Mouse (Mus musculus): ENCODE measurements around the gene Guf1. TPM values are rescaled to one million over a fixed set of nuclear protein-coding genes. Genes with fewer than 3 reads are reported as not detected.

The Guf1 gene
- polyA plus RNA-seq, 1 experiment = 32.2 TPM

GRCm38 (mm10) chr5:69523944-69524343 is 32.8 kb upstream of the Guf1 start:
- H3K36me3 ChIP-seq (ENCODE audit: control insufficient read depth, insufficient read depth, low read length, poor library complexity, severe bottlenecking) = no peaks in the 10 kb centered on the region
- TF ChIP-seq POLR2A (IDR thresholded peaks at IDR 0.05; ENCODE audit: insufficient read depth, low read length) (no peak), EP300 (IDR thresholded peaks at IDR 0.05; ENCODE audit: insufficient read depth, low read depth, low read length) (no peak), CTCF (IDR thresholded peaks at IDR 0.05; ENCODE audit: low read depth, low read length) (no peak)
- no peaks in the 10 kb centered on the region for H3K27me3 ChIP-seq (ENCODE audit: control insufficient read depth, insufficient read depth, low read length, poor library complexity, severe bottlenecking)
- H3K4me3 ChIP-seq (ENCODE audit: low read depth, low read length) = no peak overlapping the region
- no peaks in the 10 kb centered on the region for H3K9me3 ChIP-seq (replicated peaks; ENCODE audit: control insufficient read depth, insufficient read depth, low read length, poor library complexity, severe bottlenecking)
- no peaks in the 10 kb centered on the region for H3K4me1 ChIP-seq (ENCODE audit: control insufficient read depth, insufficient read depth, low read length)
- no peak overlapping the region for H3K27ac ChIP-seq (ENCODE audit: insufficient read depth, low read length)
- no peak overlapping the region for H3K9ac ChIP-seq (ENCODE audit: low read depth, poor library complexity, severe bottlenecking)

GRCm38 (mm10) chr5:69541680-69542079 is 15.0 kb upstream of the Guf1 start:
- H3K27me3 ChIP-seq (ENCODE audit: control insufficient read depth, insufficient read depth, low read length, poor library complexity, severe bottlenecking) = no peaks in the 10 kb centered on the region
- no peak overlapping the region for H3K9ac ChIP-seq (ENCODE audit: low read depth, poor library complexity, severe bottlenecking)
- H3K36me3 ChIP-seq (ENCODE audit: control insufficient read depth, insufficient read depth, low read length, poor library complexity, severe bottlenecking) = no peaks in the 10 kb centered on the region
- no peak for TF ChIP-seq CTCF (IDR thresholded peaks at IDR 0.05; ENCODE audit: low read depth, low read length)
- TF ChIP-seq EP300 (IDR thresholded peaks at IDR 0.05; ENCODE audit: insufficient read depth, low read depth, low read length) = no peak
- TF ChIP-seq POLR2A (IDR thresholded peaks at IDR 0.05; ENCODE audit: insufficient read depth, low read length) = no peak
- no peaks in the 10 kb centered on the region for H3K9me3 ChIP-seq (replicated peaks; ENCODE audit: control insufficient read depth, insufficient read depth, low read length, poor library complexity, severe bottlenecking)
- H3K27ac ChIP-seq (ENCODE audit: insufficient read depth, low read length) = no peak overlapping the region
- no peak overlapping the region for H3K4me3 ChIP-seq (ENCODE audit: low read depth, low read length)
- no peaks in the 10 kb centered on the region for H3K4me1 ChIP-seq (ENCODE audit: control insufficient read depth, insufficient read depth, low read length)

GRCm38 (mm10) chr5:69542489-69542888 is 14.2 kb upstream of the Guf1 start, which contains the start of gene Yipf7:
Gene Yipf7, minus strand, starts transcription at chr5:69542648.
- Histone ChIP-seq H3K9ac (ENCODE audit: low read depth, poor library complexity, severe bottlenecking) (no peak within 1 kb of the TSS), H3K9me3 (replicated peaks; ENCODE audit: control insufficient read depth, insufficient read depth, low read length, poor library complexity, severe bottlenecking) (no peaks in the 10 kb centered on the region), H3K4me3 (ENCODE audit: low read depth, low read length) (no peak within 1 kb of the TSS), H3K27ac (ENCODE audit: insufficient read depth, low read length) (no peak within 1 kb of the TSS), H3K36me3 (ENCODE audit: control insufficient read depth, insufficient read depth, low read length, poor library complexity, severe bottlenecking) (no peaks in the 10 kb centered on the region), H3K4me1 (ENCODE audit: control insufficient read depth, insufficient read depth, low read length) (no peaks in the 10 kb centered on the region), H3K27me3 (ENCODE audit: control insufficient read depth, insufficient read depth, low read length, poor library complexity, severe bottlenecking) (no peaks in the 10 kb centered on the region)
- TF ChIP-seq POLR2A (IDR thresholded peaks at IDR 0.05; ENCODE audit: insufficient read depth, low read length) = no peak
- no peak for TF ChIP-seq CTCF (IDR thresholded peaks at IDR 0.05; ENCODE audit: low read depth, low read length)

GRCm38 (mm10) chr5:69557404-69557935 is 747 bp downstream of the Guf1 start:
- Histone ChIP-seq H3K9me3 (replicated peaks; ENCODE audit: control insufficient read depth, insufficient read depth, low read length, poor library complexity, severe bottlenecking) (no peaks in the 10 kb centered on the region), H3K4me3 (ENCODE audit: low read depth, low read length) (peak overlapping the region; percentile 85), H3K27ac (ENCODE audit: insufficient read depth, low read length) (no peak overlapping the region), H3K9ac (ENCODE audit: low read depth, poor library complexity, severe bottlenecking) (peak overlapping the region; percentile 76), H3K4me1 (ENCODE audit: control insufficient read depth, insufficient read depth, low read length) (no peaks in the 10 kb centered on the region), H3K36me3 (ENCODE audit: control insufficient read depth, insufficient read depth, low read length, poor library complexity, severe bottlenecking) (peaks cover 13% of the 10 kb centered on the region), H3K27me3 (ENCODE audit: control insufficient read depth, insufficient read depth, low read length, poor library complexity, severe bottlenecking) (no peaks in the 10 kb centered on the region)
- TF ChIP-seq POLR2A (IDR thresholded peaks at IDR 0.05; ENCODE audit: insufficient read depth, low read length) = no peak
- TF ChIP-seq CTCF (IDR thresholded peaks at IDR 0.05; ENCODE audit: low read depth, low read length) = no peak
- TF ChIP-seq EP300 (IDR thresholded peaks at IDR 0.05; ENCODE audit: insufficient read depth, low read depth, low read length) = no peak

DNA sequence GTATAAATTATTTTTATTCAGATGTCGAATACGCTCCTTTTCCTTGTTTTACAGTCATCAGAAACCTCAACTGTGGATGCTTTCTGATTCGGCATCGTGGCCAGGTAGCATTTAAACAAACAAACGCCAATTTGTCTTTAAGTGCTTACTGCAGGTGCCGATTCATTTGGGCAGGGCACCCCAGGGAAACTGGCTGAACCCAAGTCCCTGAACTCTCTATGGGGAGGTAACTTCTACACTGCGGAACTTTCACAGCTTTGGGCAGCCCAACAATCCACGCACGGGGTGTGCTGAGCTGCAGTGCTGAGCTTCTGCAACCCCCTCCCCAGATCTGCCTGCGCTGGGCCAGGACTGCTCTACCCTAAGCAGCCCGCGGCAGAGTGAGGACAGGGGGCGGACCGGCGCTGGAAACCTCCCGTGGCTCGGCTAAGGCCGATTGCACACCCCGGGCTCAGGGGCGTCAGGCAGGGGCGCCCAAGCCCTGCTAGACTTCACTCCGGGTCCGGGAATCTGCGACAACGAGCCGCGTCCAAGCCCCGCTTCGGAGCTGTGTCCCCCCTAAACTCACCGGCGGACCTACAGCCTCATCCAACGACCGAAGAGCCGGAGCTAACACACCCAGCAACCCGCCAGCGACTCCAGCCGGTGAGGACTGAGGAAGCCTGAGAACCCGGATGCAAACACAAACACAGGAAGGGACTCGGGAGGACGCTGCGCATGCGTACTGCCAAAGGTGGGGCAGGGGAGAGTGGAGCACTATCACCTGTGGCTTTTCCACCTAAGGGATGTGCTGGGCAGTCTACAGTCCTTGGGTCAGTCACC is 35.1 kb downstream of the Guf1 start, which contains the start of gene Gnpda2:
TSS of gene Gnpda2 (minus strand) at position 701 of the 822 bp plus-strand sequence.
- Histone ChIP-seq H3K9me3 (replicated peaks; ENCODE audit: control insufficient read depth, insufficient read depth, low read length, poor library complexity, severe bottlenecking) (no peaks in the 10 kb centered on the region), H3K4me1 (ENCODE audit: control insufficient read depth, insufficient read depth, low read length) (no peaks in the 10 kb centered on the region), H3K36me3 (ENCODE audit: control insufficient read depth, insufficient read depth, low read length, poor library complexity, severe bottlenecking) (no peaks in the 10 kb centered on the region), H3K4me3 (ENCODE audit: low read depth, low read length) (peak within 1 kb of the TSS; percentile 87), H3K27me3 (ENCODE audit: control insufficient read depth, insufficient read depth, low read length, poor library complexity, severe bottlenecking) (no peaks in the 10 kb centered on the region), H3K27ac (ENCODE audit: insufficient read depth, low read length) (no peak within 1 kb of the TSS), H3K9ac (ENCODE audit: low read depth, poor library complexity, severe bottlenecking) (peak within 1 kb of the TSS; percentile 87)
- TF ChIP-seq EP300 (IDR thresholded peaks at IDR 0.05; ENCODE audit: insufficient read depth, low read depth, low read length) (no peak), CTCF (IDR thresholded peaks at IDR 0.05; ENCODE audit: low read depth, low read length) (peak; percentile 21), POLR2A (IDR thresholded peaks at IDR 0.05; ENCODE audit: insufficient read depth, low read length) (peak; percentile 68)

DNA sequence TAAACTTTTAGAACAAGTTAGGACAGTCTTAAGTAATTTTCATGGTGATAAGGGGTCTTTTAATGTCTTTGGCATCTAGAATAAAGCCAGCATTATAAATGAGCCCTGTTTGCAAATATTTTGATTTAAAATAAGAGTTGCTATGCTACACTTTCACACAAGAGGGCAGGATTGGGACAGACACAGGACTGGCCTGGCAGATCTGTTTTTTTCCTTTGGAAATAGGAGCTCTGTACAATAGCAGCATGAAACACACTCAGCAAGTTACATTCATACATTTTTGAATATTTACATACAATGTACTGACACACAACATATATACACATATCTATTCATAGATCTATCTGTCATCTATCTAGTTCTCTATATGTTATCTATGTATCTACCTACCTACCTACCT is 44.3 kb downstream of the Guf1 start:
- H3K27ac ChIP-seq (ENCODE audit: insufficient read depth, low read length) = no peak overlapping the region
- TF ChIP-seq EP300 (IDR thresholded peaks at IDR 0.05; ENCODE audit: insufficient read depth, low read depth, low read length) = no peak
- TF ChIP-seq POLR2A (IDR thresholded peaks at IDR 0.05; ENCODE audit: insufficient read depth, low read length) = no peak
- TF ChIP-seq CTCF (IDR thresholded peaks at IDR 0.05; ENCODE audit: low read depth, low read length) = no peak
- H3K9me3 ChIP-seq (replicated peaks; ENCODE audit: control insufficient read depth, insufficient read depth, low read length, poor library complexity, severe bottlenecking) = no peaks in the 10 kb centered on the region
- no peaks in the 10 kb centered on the region for H3K36me3 ChIP-seq (ENCODE audit: control insufficient read depth, insufficient read depth, low read length, poor library complexity, severe bottlenecking)
- no peaks in the 10 kb centered on the region for H3K4me1 ChIP-seq (ENCODE audit: control insufficient read depth, insufficient read depth, low read length)
- no peaks in the 10 kb centered on the region for H3K27me3 ChIP-seq (ENCODE audit: control insufficient read depth, insufficient read depth, low read length, poor library complexity, severe bottlenecking)
- no peak overlapping the region for H3K9ac ChIP-seq (ENCODE audit: low read depth, poor library complexity, severe bottlenecking)
- H3K4me3 ChIP-seq (ENCODE audit: low read depth, low read length) = no peak overlapping the region

Measured in ES-Bruce4 (cell line).